Comparison of ENCODE assay signal across 10 mouse cellular contexts in genomic region chr7:62428337-62428736, GRCm38 (mm10). TPM values are rescaled to one million over a fixed set of nuclear protein-coding genes. Genes with fewer than 3 reads are reported as not detected.
DNase-seq lines count a peak whose midpoint lies in the region; ATAC-seq and TF ChIP-seq lines count a peak whose summit lies in the region.
"Had no signal": no experiment of that assay in that cellular context is flagged by ENCODE, and none has a peak within 500 bp of the region (broad histone marks: within the 10 kb centered on the region; RNA-seq: fewer than 3 reads in every experiment).

No protein-coding gene starts in this region.

- no peak overlapping the region for H3K27ac ChIP-seq in embryonic facial prominence, embryonic 11.5 days (replicated peaks; ENCODE audit: low read depth, low read length)
- no peak overlapping the region for H3K27ac ChIP-seq in embryonic facial prominence, embryonic 10.5 days (replicated peaks)
- no peak overlapping the region for H3K27ac ChIP-seq in hindbrain, postnatal 0 days
- H3K27ac ChIP-seq: stomach, embryonic 15.5 days had no signal

- ATAC-seq in embryonic facial prominence, embryonic 11.5 days (replicated peaks; ENCODE audit: insufficient number of reproducible peaks, low FRiP score, low TSS enrichment, low read depth) = no peak
- ATAC-seq in hindbrain, postnatal 0 days = no peak
- no peak for ATAC-seq in erythroblast, adult 5-6 weeks (replicated peaks; ENCODE audit: low FRiP score, poor library complexity, severe bottlenecking)

- 23% methylated on average over 8 of the region's 8 CpGs for WGBS in embryonic facial prominence, embryonic 11.5 days
- WGBS in embryonic facial prominence, embryonic 10.5 days = 29% methylated on average over 8 of the region's 8 CpGs
- 19% methylated on average over 8 of the region's 8 CpGs for WGBS in hindbrain, postnatal 0 days

- DNase-seq in embryonic facial prominence, embryonic 11.5 days (ENCODE audit: low spot score) = peak; percentile 63
- no peak for DNase-seq in embryonic facial prominence, embryonic 10.5 days (ENCODE audit: low spot score)
- peak; percentile 7 to 17 for DNase-seq in left cerebral cortex, postnatal 25 days (ENCODE audit: low spot score in 2 of 2)
- no peak for DNase-seq in left cerebral cortex, postnatal 36 days (ENCODE audit: low spot score in 2 of 2)
- peak; percentile 76 for DNase-seq in NIH3T3 (ENCODE audit: low read depth)
- peak; percentile 60 for DNase-seq in hindbrain, postnatal 0 days (ENCODE audit: low spot score)
- DNase-seq in urinary bladder, postnatal 25 days (ENCODE audit: low spot score) = no peak

- no peaks in the 10 kb centered on the region for H3K9me3 ChIP-seq in embryonic facial prominence, embryonic 11.5 days (replicated peaks; ENCODE audit: control insufficient read depth, low read length)
- 0 out of 2 replicates have a peak, but pooled peaks cover under 1% of the 10 kb centered on the region for H3K9me3 ChIP-seq in embryonic facial prominence, embryonic 10.5 days
- no peaks in the 10 kb centered on the region for H3K9me3 ChIP-seq in hindbrain, postnatal 0 days (ENCODE audit: low read length)
- H3K9me3 ChIP-seq: stomach, embryonic 15.5 days had no signal

- no peaks in the 10 kb centered on the region for H3K27me3 ChIP-seq in embryonic facial prominence, embryonic 11.5 days (ENCODE audit: control insufficient read depth, insufficient read depth, low read length)
- H3K27me3 ChIP-seq in embryonic facial prominence, embryonic 10.5 days (replicated peaks; ENCODE audit: low read depth, poor library complexity, severe bottlenecking) = no peaks in the 10 kb centered on the region
- no peaks in the 10 kb centered on the region for H3K27me3 ChIP-seq in hindbrain, postnatal 0 days (ENCODE audit: insufficient read depth, low read length)
- H3K27me3 ChIP-seq: stomach, embryonic 15.5 days had no signal

- no peak overlapping the region for H3K4me2 ChIP-seq in embryonic facial prominence, embryonic 11.5 days (ENCODE audit: low read depth, low read length)
- peak overlapping the region; percentile 32; the same call in 1 of the 2 replicates for H3K4me2 ChIP-seq in hindbrain, postnatal 0 days (ENCODE audit: low read depth, low read length)
- H3K4me2 ChIP-seq: stomach, embryonic 15.5 days had no signal

- no peak overlapping the region for H3K9ac ChIP-seq in embryonic facial prominence, embryonic 11.5 days (replicated peaks; ENCODE audit: low read length)
- H3K9ac ChIP-seq in hindbrain, postnatal 0 days (replicated peaks; ENCODE audit: low read length) = no peak overlapping the region
- H3K9ac ChIP-seq: stomach, embryonic 15.5 days had no signal

- peak; percentile 74 for TF ChIP-seq CTCF in hindbrain, postnatal 0 days (IDR thresholded peaks at IDR 0.05; ENCODE audit: low read depth)

- no peaks in the 10 kb centered on the region for H3K4me1 ChIP-seq in embryonic facial prominence, embryonic 11.5 days (ENCODE audit: control insufficient read depth, insufficient read depth, low read length)
- H3K4me1 ChIP-seq in embryonic facial prominence, embryonic 10.5 days = no peaks in the 10 kb centered on the region
- no peaks in the 10 kb centered on the region for H3K4me1 ChIP-seq in hindbrain, postnatal 0 days (ENCODE audit: insufficient read depth, low read length)
- H3K4me1 ChIP-seq: stomach, embryonic 15.5 days had no signal

- intact Hi-C loops in left cerebral cortex, postnatal 25 days (cut with DNase I) = no loop called here
- intact Hi-C loops in left cerebral cortex, postnatal 36 days (cut with DNase I) = loop anchor here (5.0 kb wide), 1 partner anchor 36 kb away; no protein-coding TSS in a partner anchor

- no peak overlapping the region for H3K4me3 ChIP-seq in embryonic facial prominence, embryonic 11.5 days (ENCODE audit: low read depth, low read length)
- H3K4me3 ChIP-seq in embryonic facial prominence, embryonic 10.5 days = no peak overlapping the region
- H3K4me3 ChIP-seq in hindbrain, postnatal 0 days (ENCODE audit: low read length) = no peak overlapping the region
- H3K4me3 ChIP-seq: stomach, embryonic 15.5 days had no signal

- no peaks in the 10 kb centered on the region for H3K36me3 ChIP-seq in embryonic facial prominence, embryonic 11.5 days (replicated peaks; ENCODE audit: control insufficient read depth, insufficient read depth, low read depth, low read length)
- no peaks in the 10 kb centered on the region for H3K36me3 ChIP-seq in embryonic facial prominence, embryonic 10.5 days (replicated peaks)
- no peaks in the 10 kb centered on the region for H3K36me3 ChIP-seq in hindbrain, postnatal 0 days (ENCODE audit: insufficient read depth, low read length)
- H3K36me3 ChIP-seq: stomach, embryonic 15.5 days had no signal

RNA-seq across cellular contexts. Expression of gene Mkrn3, which starts 8.4 kb away (rescaled TPM):
- 10.6 and 10.7 TPM in 2 replicates for polyA plus RNA-seq in embryonic facial prominence, embryonic 11.5 days (2014; fragmentation: Nextera tagmentation; extraction: Ambion mirVana)
- 9.3 and 9.6 TPM in 2 replicates for polyA plus RNA-seq in embryonic facial prominence, embryonic 10.5 days (2016; fragmentation: Nextera tagmentation; extraction: Ambion mirVana)
- total RNA-seq in left cerebral cortex, postnatal 25 days (2021) = 1 to 10 TPM; 1.9 to 2.1 TPM
- 1 to 10 TPM in 1 of 2 experiments, under 1 TPM in 1; 1.00 to 1.4 TPM for total RNA-seq in left cerebral cortex, postnatal 36 days (2021)
- total RNA-seq in hindbrain, postnatal 0 days (2014; rRNA removed) = 36.5 and 37.8 TPM in 2 replicates
- polyA plus RNA-seq in hindbrain, postnatal 0 days (2015; fragmentation: Nextera tagmentation; extraction: Ambion mirVana) = 27.0 and 27.8 TPM in 2 replicates
- total RNA-seq in erythroblast, adult 5-6 weeks (2015; ENCODE audit: low replicate concordance) = not detected in 2 replicates
- total RNA-seq in erythroblast, adult 5-6 weeks (2017; ENCODE audit: low replicate concordance) = not detected in 2 replicates

RNA-seq across cellular contexts. Expression of gene Peg12, which starts 36.0 kb away (rescaled TPM):
- polyA plus RNA-seq in embryonic facial prominence, embryonic 11.5 days (2014; fragmentation: Nextera tagmentation; extraction: Ambion mirVana) = 48.5 and 49.7 TPM in 2 replicates
- 76.8 and 82.8 TPM in 2 replicates for polyA plus RNA-seq in embryonic facial prominence, embryonic 10.5 days (2016; fragmentation: Nextera tagmentation; extraction: Ambion mirVana)
- under 1 TPM; 0.37 to 0.57 TPM for total RNA-seq in left cerebral cortex, postnatal 25 days (2021)
- under 1 TPM; 0.39 TPM for total RNA-seq in left cerebral cortex, postnatal 36 days (2021)
- 6.5 and 10.1 TPM in 2 replicates for total RNA-seq in hindbrain, postnatal 0 days (2014; rRNA removed)
- 10.3 and 11.5 TPM in 2 replicates for polyA plus RNA-seq in hindbrain, postnatal 0 days (2015; fragmentation: Nextera tagmentation; extraction: Ambion mirVana)
- total RNA-seq in erythroblast, adult 5-6 weeks (2015; ENCODE audit: low replicate concordance) = 1.2 TPM in 1 of 2 replicates, not detected in the other
- total RNA-seq in erythroblast, adult 5-6 weeks (2017; ENCODE audit: low replicate concordance) = 0.14 and 0.17 TPM in 2 replicates

RNA-seq across cellular contexts. Expression of gene Magel2, which starts 51.5 kb away (rescaled TPM):
- polyA plus RNA-seq in embryonic facial prominence, embryonic 11.5 days (2014; fragmentation: Nextera tagmentation; extraction: Ambion mirVana) = 8.6 and 8.8 TPM in 2 replicates
- 18.7 and 21.0 TPM in 2 replicates for polyA plus RNA-seq in embryonic facial prominence, embryonic 10.5 days (2016; fragmentation: Nextera tagmentation; extraction: Ambion mirVana)
- 1 to 10 TPM; 1.6 to 3.1 TPM for total RNA-seq in left cerebral cortex, postnatal 25 days (2021)
- total RNA-seq in left cerebral cortex, postnatal 36 days (2021) = 1 to 10 TPM in 1 of 2 experiments, under 1 TPM in 1; 0.91 to 1.7 TPM
- 17.4 and 18.1 TPM in 2 replicates for total RNA-seq in hindbrain, postnatal 0 days (2014; rRNA removed)
- polyA plus RNA-seq in hindbrain, postnatal 0 days (2015; fragmentation: Nextera tagmentation; extraction: Ambion mirVana) = 10.5 and 10.6 TPM in 2 replicates
- total RNA-seq in erythroblast, adult 5-6 weeks (2015; ENCODE audit: low replicate concordance) = not detected in 2 replicates
- total RNA-seq in erythroblast, adult 5-6 weeks (2017; ENCODE audit: low replicate concordance) = not detected in 2 replicates
- total RNA-seq: heart, adult 18-20 months had no signal

Comparison
In these comparisons a context has a peak if more than half of its experiments do, and no peak if none do; other contexts are left out.
1. DNase-seq: peak in embryonic facial prominence, embryonic 11.5 days (single experiment), left cerebral cortex, postnatal 25 days (2 of 2), NIH3T3 (single experiment) and hindbrain, postnatal 0 days (single experiment); none in embryonic facial prominence, embryonic 10.5 days (single experiment), left cerebral cortex, postnatal 36 days (0 of 2) and urinary bladder, postnatal 25 days (single experiment).
2. RNA of gene Mkrn3, which starts 8.4 kb away (total RNA-seq): 36.5 to 37.8 TPM in hindbrain, postnatal 0 days; 1.9 to 2.1 TPM in left cerebral cortex, postnatal 25 days, 1.00 to 1.4 TPM in left cerebral cortex, postnatal 36 days and not detected in erythroblast, adult 5-6 weeks; every median in the first group is over 10 times any median in the second.